Mouse (Mus musculus) megakaryocyte-erythroid progenitor cell, adult 5-6 weeks (primary cell): Measurements from ENCODE around the gene Vapb. TPM values are rescaled to one million over a fixed set of nuclear protein-coding genes. Genes with fewer than 3 reads are reported as not detected.
"Not testable (repeated sequence)": the region's sequence is repeated elsewhere in the genome, so short reads cannot be mapped to it uniquely, and the experiment has no call there.

Experiments
- ATAC-seq: replicated peaks from 2 replicates; pipeline ENCODE4 v1.8.0; 2016; ENCODE audit warnings: mild to moderate bottlenecking, inconsistent platforms; ENCODE audit not compliant: severe bottlenecking, poor library complexity, low FRiP score, low TSS enrichment
- total RNA-seq, 2 experiments: library from RNA; stranded (forward) in 1 of 2; stranded (reverse) in 1 of 2; fragments of 200-1000, 215-1000 nt in 1 of 2; fragments of >200 nt in 1 of 2; fragmentation: Nextera tagmentation in 1 of 2; gene quantifications; 2 replicates each; pipeline ENCODE4 v1.2.3; 2014 to 2017

Vapb gene
- total RNA-seq (2014; fragmentation: Nextera tagmentation) (5.2 and 8.8 TPM in 2 replicates), total RNA-seq (2017) (46.8 and 67.2 TPM in 2 replicates)

DNA sequence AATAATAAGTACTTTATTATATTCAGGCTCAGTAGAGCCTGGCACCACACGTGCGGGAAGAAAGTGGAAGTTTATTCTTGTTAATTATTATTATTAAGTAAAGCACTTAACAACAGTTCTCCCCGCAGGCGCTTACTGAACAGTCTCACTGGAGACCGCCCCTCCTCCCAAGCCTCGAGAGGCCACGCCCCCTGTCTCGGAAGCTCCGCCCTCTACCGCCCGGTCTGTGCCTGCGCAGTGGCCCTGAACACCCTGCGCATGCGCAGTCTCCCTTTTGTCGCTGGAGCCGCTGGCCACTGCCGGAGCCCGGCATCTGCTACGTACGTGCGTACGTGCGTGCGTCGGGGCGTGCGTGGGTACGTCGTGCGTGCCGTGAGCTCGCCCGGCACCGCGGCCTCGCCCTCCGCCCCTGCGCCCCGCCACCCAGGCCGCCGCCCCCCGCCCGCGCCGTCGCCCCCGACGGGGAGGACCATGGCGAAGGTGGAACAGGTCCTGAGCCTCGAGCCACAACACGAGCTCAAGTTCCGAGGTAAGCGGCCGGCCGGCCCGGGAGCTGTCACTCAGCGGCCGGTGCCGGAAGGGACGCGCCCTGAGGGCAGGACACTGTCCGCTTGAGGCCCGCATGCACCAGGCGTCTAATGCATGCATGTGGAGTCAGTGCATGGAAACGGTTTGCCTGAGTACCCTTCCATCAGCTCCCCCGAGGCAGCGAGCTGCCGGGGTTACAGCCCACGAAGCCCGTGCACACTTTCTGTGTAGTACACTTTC lies at the start of gene Vapb:
Gene Vapb, plus strand, starts transcription at position 290 of the 768 bp plus-strand sequence.
- ATAC-seq, result peak; percentile 94

DNA sequence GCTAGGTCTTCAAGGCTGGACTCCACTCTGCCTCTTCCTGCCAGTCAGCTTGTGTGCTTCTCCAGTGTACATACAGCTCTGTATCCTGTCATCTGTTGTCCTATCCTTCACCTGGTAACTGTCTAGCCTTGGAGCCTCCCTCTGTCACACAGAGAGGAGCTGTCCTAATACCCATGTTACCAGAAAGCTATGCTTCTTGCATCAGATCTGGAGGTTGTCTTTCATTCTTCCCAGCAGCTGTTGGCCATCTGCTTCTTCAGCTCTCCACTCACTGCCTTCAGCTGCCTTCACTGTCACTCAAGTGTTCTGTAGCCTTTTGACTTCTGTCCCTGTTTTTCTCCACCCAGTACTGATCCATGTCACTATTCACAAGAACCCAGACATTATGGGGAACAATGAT lies 47.5 kb upstream of the Vapb start:
- no peak for ATAC-seq

DNA sequence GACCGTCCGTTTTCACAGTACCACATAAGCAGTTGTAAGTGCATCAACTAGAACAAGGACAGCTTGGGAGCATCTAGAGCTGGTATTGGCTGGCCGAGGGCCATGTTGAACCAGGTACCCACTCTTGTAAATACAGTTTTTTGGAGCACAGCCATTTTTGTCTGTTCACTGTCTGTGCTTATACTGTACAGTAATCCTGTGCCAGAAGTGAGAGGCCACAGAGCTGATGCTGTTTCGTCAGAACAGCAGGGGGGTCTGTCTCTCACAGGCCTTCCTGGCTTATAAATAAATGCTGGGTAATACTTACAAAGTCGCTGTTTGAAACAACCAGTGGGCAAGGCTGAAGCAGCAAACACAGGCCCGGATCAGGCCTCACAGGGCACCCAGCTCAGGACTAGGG lies 45.6 kb upstream of the Vapb start:
- ATAC-seq, result no peak

GRCm38 (mm10) chr2:173692693-173693092 lies 44.6 kb upstream of the Vapb start:
- ATAC-seq, result no peak

DNA sequence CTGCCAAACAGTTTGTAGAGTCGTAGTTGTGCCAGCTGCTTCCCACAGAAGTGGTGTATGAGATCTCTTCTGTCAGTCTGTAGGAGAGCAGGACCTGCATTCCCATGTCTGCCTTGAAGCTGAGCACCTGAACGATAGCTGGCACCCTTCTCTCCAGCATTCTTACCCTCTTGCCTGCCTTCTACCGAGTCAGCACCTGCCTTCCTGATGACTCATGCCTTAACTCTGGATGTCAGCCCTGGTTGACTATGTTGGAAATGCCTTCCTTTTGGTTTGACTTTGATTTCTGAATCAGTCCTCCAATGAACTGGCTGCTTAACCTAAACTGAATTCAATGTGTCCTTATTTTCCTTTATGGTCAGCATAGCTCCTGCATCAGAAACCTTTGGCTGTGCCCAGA lies 38.5 kb upstream of the Vapb start:
- no peak for ATAC-seq

GRCm38 (mm10) chr2:173702096-173702866 lies 35.0 kb upstream of the Vapb start:
- no peak for ATAC-seq

DNA sequence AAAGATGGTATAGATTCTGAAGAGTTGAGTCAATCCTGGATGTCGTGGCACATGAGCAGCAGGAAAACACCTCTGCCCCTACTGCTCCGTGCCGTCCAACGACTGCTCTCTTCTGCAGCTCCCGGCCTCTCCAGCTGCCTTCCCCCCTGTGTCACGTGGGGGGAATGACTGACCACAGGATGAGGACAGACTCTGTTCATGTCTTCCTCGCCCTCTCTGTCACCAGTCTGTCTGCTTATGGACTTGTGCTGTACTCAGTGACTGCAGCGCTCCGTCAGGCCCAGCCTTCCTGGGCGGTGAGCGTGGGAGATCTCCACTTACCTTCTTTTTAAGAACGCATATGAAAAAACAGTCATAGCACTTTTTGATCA lies 34.5 kb upstream of the Vapb start:
- no peak for ATAC-seq

DNA sequence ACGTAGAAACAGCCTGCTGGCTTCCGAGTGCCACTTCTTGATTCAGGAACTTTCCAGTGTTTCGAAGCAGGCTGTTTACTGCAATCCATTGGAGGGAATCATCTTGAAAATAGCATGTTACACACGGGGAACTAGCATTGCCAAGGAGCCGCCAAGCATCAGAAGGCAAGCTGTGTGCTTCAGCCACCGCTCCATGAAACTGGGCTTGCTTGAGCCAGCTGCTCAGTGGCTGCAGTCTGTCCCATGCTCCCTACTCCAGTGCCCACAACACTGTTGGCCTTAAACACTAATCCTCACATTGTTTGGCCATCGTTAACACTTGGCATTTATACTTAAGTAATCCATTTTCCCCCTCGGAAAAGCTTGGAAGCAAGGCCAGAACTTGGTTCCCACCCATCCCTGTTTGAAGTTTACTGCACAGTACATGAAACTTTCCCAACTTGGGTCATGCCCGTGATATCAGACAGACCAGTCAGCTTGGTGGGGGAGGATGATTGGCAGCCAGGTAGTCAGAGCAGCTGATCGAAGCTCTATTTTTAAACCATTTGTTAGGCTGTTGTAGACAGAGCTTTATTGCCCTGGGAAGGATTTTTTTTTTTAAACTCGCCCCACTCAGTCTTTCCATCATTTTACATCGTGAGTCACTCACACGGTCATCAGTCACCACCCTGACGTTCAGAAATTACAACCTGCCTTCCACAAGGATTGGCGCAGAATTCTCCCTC lies 31.3 kb upstream of the Vapb start:
- no peak for ATAC-seq

DNA sequence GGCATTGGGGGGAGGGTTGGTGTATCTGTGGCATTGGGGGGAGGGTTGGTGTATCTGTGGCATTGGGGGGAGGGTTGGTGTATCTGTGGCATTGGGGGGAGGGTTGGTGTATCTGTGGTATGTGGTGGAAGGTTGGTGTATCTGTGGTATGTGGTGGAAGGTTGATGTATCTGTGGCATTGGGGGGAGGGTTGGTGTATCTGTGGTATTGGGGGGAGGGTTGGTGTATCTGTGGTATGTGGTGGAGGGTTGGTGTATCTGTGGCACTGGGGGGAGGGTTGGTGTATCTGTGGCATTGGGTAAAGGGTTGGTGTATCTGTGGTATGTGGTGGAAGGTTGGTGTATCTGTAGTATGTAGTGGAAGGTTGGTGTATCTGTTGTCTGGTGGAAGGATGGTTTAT lies 29.7 kb upstream of the Vapb start:
- peak; percentile 32 for ATAC-seq

- ATAC-seq, result no peak
Observed at GRCm38 (mm10) chr2:173710193-173710592, 27.1 kb upstream of the Vapb start.

DNA sequence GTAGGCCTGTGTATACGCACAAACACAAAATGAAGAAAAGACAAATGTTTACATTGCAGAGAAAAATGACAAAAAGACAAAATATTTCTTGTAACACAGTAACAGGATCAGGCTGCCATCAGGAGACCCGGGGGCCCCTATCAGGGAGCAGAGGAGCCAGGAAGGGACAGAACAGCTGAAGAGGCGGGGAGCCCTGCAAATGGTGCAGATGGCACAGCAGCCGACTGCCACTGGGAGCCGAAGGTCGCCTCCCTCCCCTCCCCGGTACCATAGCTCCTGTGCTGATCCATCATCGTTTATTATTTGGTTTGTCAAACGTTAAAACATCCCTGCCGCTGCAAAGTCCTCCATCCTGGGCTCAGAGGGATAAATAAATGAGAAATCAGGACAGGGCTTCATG lies 24.7 kb upstream of the Vapb start:
- ATAC-seq, result no peak

GRCm38 (mm10) chr2:173713241-173713640 lies 24.1 kb upstream of the Vapb start:
- ATAC-seq, result no peak

GRCm38 (mm10) chr2:173714620-173715218 lies 22.6 kb upstream of the Vapb start:
- ATAC-seq, result no peak

GRCm38 (mm10) chr2:173716966-173717365 lies 20.3 kb upstream of the Vapb start:
- ATAC-seq, result no peak

GRCm38 (mm10) chr2:173719115-173719514 lies 18.2 kb upstream of the Vapb start, which contains the start of gene 1700010B08Rik:
Gene 1700010B08Rik (plus strand): TSS chr2:173719415.
- not testable (repeated sequence) for ATAC-seq

- ATAC-seq, result no peak
Observed at GRCm38 (mm10) chr2:173722251-173722857, 15.0 kb upstream of the Vapb start.

DNA sequence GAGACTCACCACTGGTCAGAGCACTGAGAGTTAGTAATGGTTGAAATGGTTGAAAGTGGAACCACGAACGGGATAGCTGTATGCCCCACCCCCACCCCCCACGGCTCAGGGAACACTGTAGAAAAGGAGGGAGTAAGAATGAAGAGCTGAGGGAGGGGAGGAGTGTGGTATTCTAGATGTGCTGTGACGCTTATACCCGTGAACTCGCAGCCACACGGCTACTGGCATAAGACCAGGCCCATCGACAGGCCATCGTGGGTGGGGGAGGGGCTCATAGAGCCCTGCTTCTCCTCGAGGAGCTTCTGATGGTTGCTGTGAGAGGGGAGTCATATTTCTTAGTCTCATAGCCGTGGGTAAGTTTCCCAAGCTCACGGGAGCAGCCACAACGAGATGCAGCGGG lies 12.9 kb upstream of the Vapb start:
- ATAC-seq, result no peak

DNA sequence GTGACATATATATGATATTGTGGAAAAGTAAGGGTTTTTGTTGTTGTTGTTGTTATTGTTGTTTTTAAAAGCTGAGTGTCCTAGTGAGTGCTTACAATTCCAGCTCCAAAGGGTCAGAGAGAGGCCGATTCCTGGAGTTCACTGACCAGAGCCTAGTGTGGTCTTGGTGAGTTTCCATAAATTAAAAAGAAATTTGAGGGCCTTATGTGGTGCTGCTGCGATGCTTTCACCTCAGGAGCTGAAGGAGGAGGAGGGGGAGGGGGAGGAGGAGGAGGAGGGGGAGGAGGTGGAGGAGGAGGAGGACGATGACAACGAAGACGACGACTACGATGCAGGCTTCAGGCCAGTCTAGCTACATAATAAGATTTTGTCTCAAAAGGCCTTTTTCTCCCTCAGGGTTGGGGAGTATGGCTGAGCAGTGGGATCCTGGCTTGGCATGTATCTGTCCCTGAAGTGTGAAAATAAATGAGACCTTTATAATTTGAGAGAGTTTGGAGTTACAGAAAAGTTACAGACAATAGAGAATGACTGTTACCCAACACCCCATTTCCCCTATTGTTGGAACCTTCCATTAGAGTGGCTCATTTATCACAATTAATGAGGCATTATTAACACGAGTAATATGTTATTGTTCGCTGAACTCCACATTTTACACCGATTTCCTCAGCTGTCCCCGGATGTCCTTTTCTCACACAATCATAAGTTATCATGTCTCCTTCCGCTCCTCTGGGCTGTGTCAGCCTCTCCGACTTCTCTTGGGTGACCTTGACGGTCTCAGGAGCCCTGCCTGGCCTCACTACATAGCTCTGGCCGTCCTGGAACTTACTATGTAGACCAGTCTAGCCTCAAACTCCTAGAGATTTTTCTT lies 12.1 kb upstream of the Vapb start:
- ATAC-seq, result no peak
